Mouse (Mus musculus) stomach, postnatal 0 days (tissue): ENCODE results near the gene Dlec1. TPM values are rescaled to one million over a fixed set of nuclear protein-coding genes. Genes with fewer than 3 reads are reported as not detected.
A peak's percentile ranks its signal among the peaks of the same experiment; 100 is the strongest.

Experiments used
- ATAC-seq: fragments of 200-750 bp; cut with Nextera tagmentation; 2 replicates; pipeline ENCODE4 v1.8.0; 2017; ENCODE audit not compliant: low FRiP score, low TSS enrichment
- DNase-seq: peaks from one replicate; pipeline ENCODE4 v3.0.0-alpha.2; 2016; ENCODE audit warnings: low spot score
- H3K27ac ChIP-seq: fragments of 300-500 bp; sonication (generic); replicated peaks from 2 replicates; pipeline ENCODE4 v1.5.1; 2014; ENCODE audit warnings: mild to moderate bottlenecking, control low read depth
- H3K27me3 ChIP-seq: fragments of 300-500 bp; sonication (generic); 2 replicates; pipeline ENCODE4 v1.6.1; 2014; ENCODE audit warnings: low read length; ENCODE audit not compliant: control insufficient read depth, insufficient read depth
- H3K36me3 ChIP-seq: fragments of 300-500 bp; sonication (generic); 2 replicates; pipeline ENCODE4 v1.6.1; 2014; ENCODE audit warnings: low read length, mixed read lengths; ENCODE audit not compliant: control insufficient read depth, insufficient read depth
- H3K4me1 ChIP-seq: fragments of 300-500 bp; sonication (generic); replicated peaks from 2 replicates; pipeline ENCODE4 v1.6.1; 2014; ENCODE audit warnings: antibody characterized with exemption; ENCODE audit not compliant: control insufficient read depth, insufficient read depth
- H3K4me2 ChIP-seq: fragments of 300-500 bp; sonication (generic); replicated peaks from 2 replicates; pipeline ENCODE4 v1.6.1; 2014; ENCODE audit warnings: low read depth, mild to moderate bottlenecking, control low read depth, moderate library complexity
- H3K4me3 ChIP-seq: fragments of 300-500 bp; sonication (generic); 2 replicates; pipeline ENCODE4 v1.5.1; 2014; ENCODE audit warnings: low read depth, low read length, control low read depth
- H3K9ac ChIP-seq: fragments of 300-500 bp; sonication (generic); 2 replicates; pipeline ENCODE4 v1.6.1; 2014; ENCODE audit warnings: mild to moderate bottlenecking, low read length, control low read depth, mixed read lengths
- H3K9me3 ChIP-seq: fragments of 300-500 bp; sonication (generic); 2 replicates; pipeline ENCODE4 v1.6.1; 2016; ENCODE audit warnings: low read length; ENCODE audit not compliant: control insufficient read depth
- CTCF ChIP-seq: IDR thresholded peaks from 2 replicates; pipeline ENCODE4 v1.5.1; 2016; ENCODE audit warnings: antibody characterized with exemption, low read depth, mild to moderate bottlenecking, moderate library complexity
- EP300 ChIP-seq: optimal IDR thresholded peaks from 2 replicates; pipeline ENCODE3; 2016; ENCODE audit warnings: antibody characterized with exemption
- WGBS: fragments of 180-500 bp; shearing (Covaris S2); extraction: QIAGEN DNeasy Blood & Tissue Kit; methylation state at CpG from one replicate; pipeline ENCODE4 v1.1.7; 2014; 5-methylcytosine and 5-hydroxymethylcytosine counted together
- polyA plus RNA-seq: library from polyadenylated mRNA; unstranded; fragments of >200 nt; fragmentation: Nextera tagmentation; extraction: Ambion mirVana; gene quantifications from 2 replicates; pipeline ENCODE4 v1.2.1, GENCODE M21; 2015

Dlec1 gene
- polyA plus RNA-seq, 1 experiment from 2014 or later, result 0.18 TPM

- ATAC-seq, result peak; percentile 74
- Histone ChIP-seq H3K4me1 (no peaks in the 10 kb centered on the region), H3K27me3 (no peaks in the 10 kb centered on the region), H3K4me2 (peak within 1 kb of the TSS; percentile 54), H3K36me3 (no peaks in the 10 kb centered on the region), H3K9me3 (no peaks in the 10 kb centered on the region), H3K27ac (no peak within 1 kb of the TSS), H3K9ac (0 out of 2 replicates have a peak within 1 kb of the TSS, but pooled peaks have one; percentile 18), H3K4me3 (peak within 1 kb of the TSS; percentile 38)
- DNase-seq, result peak; percentile 88
- TF ChIP-seq EP300 (no peak), CTCF (peak; percentile 82)
- WGBS, result under 1% methylated on average over 63 of the region's 65 CpGs
Observed at GRCm38 (mm10) chr9:119156278-119157201, 54.3 kb downstream of the Dlec1 start, which contains the start of gene Acaa1b. Gene Acaa1b, minus strand, starts transcription at chr9:119157093.

- DNase-seq (no peak), ATAC-seq (no peak)
- Histone ChIP-seq H3K36me3 (no peaks in the 10 kb centered on the region), H3K4me2 (no peak within 1 kb of the TSS), H3K4me1 (no peaks in the 10 kb centered on the region), H3K4me3 (no peak within 1 kb of the TSS), H3K27me3 (no peaks in the 10 kb centered on the region), H3K9me3 (no peaks in the 10 kb centered on the region), H3K9ac (no peak within 1 kb of the TSS), H3K27ac (no peak within 1 kb of the TSS)
- WGBS, result 55% methylated on average over 4 of the region's 4 CpGs
- TF ChIP-seq EP300 (no peak), CTCF (no peak)
Observed at GRCm38 (mm10) chr9:119158861-119159260, 56.6 kb downstream of the Dlec1 start, which contains the start of gene Gm47289. Gene Gm47289, plus strand, starts transcription at chr9:119159161.

GRCm38 (mm10) chr9:119160689-119161088, 58.4 kb downstream of the Dlec1 start:
- Histone ChIP-seq H3K4me3 (no peak overlapping the region), H3K4me2 (no peak overlapping the region), H3K27me3 (no peaks in the 10 kb centered on the region), H3K9ac (no peak overlapping the region), H3K27ac (no peak overlapping the region), H3K4me1 (no peaks in the 10 kb centered on the region), H3K9me3 (no peaks in the 10 kb centered on the region), H3K36me3 (no peaks in the 10 kb centered on the region)
- WGBS, result 76% methylated on average over 3 of the region's 3 CpGs
- ATAC-seq (peak; percentile 38; the same call in 1 of the 2 replicates), DNase-seq (no peak)
- TF ChIP-seq EP300, result no peak
- no peak for TF ChIP-seq CTCF

- ATAC-seq, result peak; percentile 74
- Histone ChIP-seq H3K9me3 (no peaks in the 10 kb centered on the region), H3K4me1 (no peaks in the 10 kb centered on the region), H3K27ac (peak overlapping the region; percentile 56), H3K36me3 (no peaks in the 10 kb centered on the region), H3K4me3 (no peak overlapping the region), H3K4me2 (no peak overlapping the region), H3K27me3 (no peaks in the 10 kb centered on the region), H3K9ac (no peak overlapping the region)
- WGBS, result 74% methylated on average over 7 of the region's 7 CpGs
- TF ChIP-seq CTCF (no peak), EP300 (no peak)
- no peak for DNase-seq
Observed at GRCm38 (mm10) chr9:119164743-119165142, 62.5 kb downstream of the Dlec1 start.

GRCm38 (mm10) chr9:119165548-119165947, 63.3 kb downstream of the Dlec1 start:
- TF ChIP-seq CTCF, result no peak
- Histone ChIP-seq H3K9ac (no peak overlapping the region), H3K4me3 (no peak overlapping the region), H3K27ac (peak overlapping the region; percentile 56; the same call in 1 of the 2 replicates), H3K9me3 (no peaks in the 10 kb centered on the region), H3K36me3 (no peaks in the 10 kb centered on the region), H3K4me2 (no peak overlapping the region), H3K4me1 (no peaks in the 10 kb centered on the region), H3K27me3 (no peaks in the 10 kb centered on the region)
- WGBS, result 75% methylated on average over 6 of the region's 6 CpGs
- DNase-seq (peak; percentile 69), ATAC-seq (peak; percentile 87)

GRCm38 (mm10) chr9:119167608-119168007, 65.3 kb downstream of the Dlec1 start:
- H3K27me3 ChIP-seq, result no peaks in the 10 kb centered on the region
- no peaks in the 10 kb centered on the region for H3K36me3 ChIP-seq
- H3K27ac ChIP-seq, result no peak overlapping the region
- no peaks in the 10 kb centered on the region for H3K9me3 ChIP-seq
- no peak overlapping the region for H3K4me2 ChIP-seq
- no peak overlapping the region for H3K9ac ChIP-seq
- ATAC-seq (no peak), DNase-seq (no peak)
- H3K4me1 ChIP-seq, result no peaks in the 10 kb centered on the region
- 72% methylated on average over 2 of the region's 2 CpGs for WGBS
- H3K4me3 ChIP-seq, result no peak overlapping the region
- no peak for TF ChIP-seq EP300
- TF ChIP-seq CTCF, result no peak
